Mouse (Mus musculus): Measurements from ENCODE around the gene Mybpc1.

DNA sequence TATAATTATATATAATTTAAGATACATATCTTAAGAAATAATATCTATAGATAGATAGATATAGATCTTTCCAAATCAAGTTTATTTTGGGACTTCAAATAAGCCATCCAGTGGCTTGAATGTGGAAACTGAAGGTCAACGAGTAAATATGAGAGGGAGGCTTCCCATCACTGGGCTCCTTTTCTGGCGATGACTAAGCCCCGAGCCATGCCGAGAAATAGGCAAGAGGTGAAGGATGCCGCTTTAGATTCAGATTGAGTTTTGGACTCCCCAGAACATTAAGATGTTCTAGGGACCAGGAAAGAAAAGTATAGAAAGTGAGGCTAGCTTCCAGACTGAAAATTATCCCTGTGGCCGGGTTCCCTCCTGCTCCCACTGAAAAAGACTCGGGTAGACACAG, 4.4 kb downstream of the Mybpc1 start:
- no peak for TF ChIP-seq CTCF (IDR thresholded peaks at IDR 0.05; ENCODE audit: borderline replicate concordance, control insufficient read depth, extremely low read depth, insufficient read depth, low read length, poor library complexity)
- TF ChIP-seq POLR2A (IDR thresholded peaks at IDR 0.05; ENCODE audit: control insufficient read depth, extremely low read depth, insufficient read depth, low read length, poor library complexity): no peak

All from thymus, adult 2 months (tissue).